Mouse (Mus musculus) G1E (cell line): ENCODE measurements around the gene Plbd2. TPM values are rescaled to one million over a fixed set of nuclear protein-coding genes. Genes with fewer than 3 reads are reported as not detected.

ENCODE experiments used
- ATAC-seq: 2 replicates; pipeline ENCODE4 v1.8.0; 2016; ENCODE audit warnings: mild to moderate bottlenecking; ENCODE audit not compliant: insufficient number of reproducible peaks, poor library complexity, low FRiP score, severe bottlenecking; ENCODE audit errors: extremely low read depth
- DNase-seq: peaks from one replicate; pipeline ENCODE4 v3.0.0; 2012; ENCODE audit warnings: low spot score
- H3K27me3 ChIP-seq: 2 replicates; pipeline ENCODE4 v1.6.1; 2012; ENCODE audit warnings: mild to moderate bottlenecking, low read length, inconsistent platforms; ENCODE audit not compliant: insufficient read depth
- H3K36me3 ChIP-seq: replicated peaks from 2 replicates; pipeline ENCODE3; 2012; ENCODE audit warnings: mild to moderate bottlenecking, inconsistent platforms
- H3K4me1 ChIP-seq: 2 replicates; pipeline ENCODE4 v1.6.1; 2012; ENCODE audit warnings: low read depth, low read length, inconsistent platforms, mixed read lengths; ENCODE audit not compliant: insufficient read depth
- H3K4me3 ChIP-seq: 2 replicates; pipeline ENCODE4 v1.5.1; 2012; ENCODE audit warnings: low read depth, mild to moderate bottlenecking, inconsistent platforms, low read length, moderate library complexity, mixed read lengths
- H3K9me3 ChIP-seq: replicated peaks from 2 replicates; pipeline ENCODE4 v1.6.1; 2012; ENCODE audit warnings: inconsistent platforms
- CTCF ChIP-seq: IDR thresholded peaks from 2 replicates; pipeline ENCODE4 v1.5.1; 2012; ENCODE audit warnings: low read depth, low read length, inconsistent platforms, mixed read lengths
- GATA1 ChIP-seq: IDR thresholded peaks from 2 replicates; pipeline ENCODE4 v1.6.1; 2012; ENCODE audit warnings: borderline replicate concordance, low read length, inconsistent platforms, mixed read lengths
- GATA2 ChIP-seq: IDR thresholded peaks from 2 replicates; pipeline ENCODE4 v1.6.1; 2012; ENCODE audit warnings: low read depth, low read length, inconsistent platforms, borderline replicate concordance
- POLR2AphosphoS5 ChIP-seq: IDR thresholded peaks from 2 replicates; pipeline ENCODE4 v1.6.1; 2012; ENCODE audit warnings: low read depth, low read length, inconsistent platforms; ENCODE audit not compliant: insufficient replicate concordance
- TAL1 ChIP-seq: conservative IDR thresholded peaks from 2 replicates; pipeline ENCODE4 v1.6.1; 2012; ENCODE audit warnings: low read depth, low read length, inconsistent platforms, mixed read lengths
- polyA plus RNA-seq: library from polyadenylated mRNA; stranded (reverse); fragments of >175 nt; gene quantifications from 2 replicates; pipeline ENCODE4 v1.2.3, GENCODE M21; 2012
- total RNA-seq, 2 experiments: library from RNA; stranded (forward) in 1 of 2; stranded (reverse) in 1 of 2; fragments of 200-1000 nt in 1 of 2; fragments of >200 nt in 1 of 2; fragmentation: Nextera tagmentation in 1 of 2; gene quantifications; 2 replicates each; pipeline ENCODE4 v1.2.3; 2014 to 2017

Plbd2 gene
- total and polyA plus RNA-seq, 3 experiments = 8.7 to 26.1 (median 13.2) TPM

- DNase-seq (no peak), ATAC-seq (peak; percentile 15; the same call in 1 of the 2 replicates)
- Histone ChIP-seq H3K4me1 (peaks cover 30% of the 10 kb centered on the region), H3K4me3 (no peak overlapping the region), H3K36me3 (peaks cover 1% of the 10 kb centered on the region), H3K27me3 (peaks cover 21% of the 10 kb centered on the region), H3K9me3 (no peaks in the 10 kb centered on the region)
- TF ChIP-seq POLR2AphosphoS5 = no peak
- no peak for TF ChIP-seq GATA2
- no peak for TF ChIP-seq CTCF
Observed at GRCm38 (mm10) chr5:120456253-120456652, 47.2 kb downstream of the Plbd2 start.

- Histone ChIP-seq H3K4me1 (peaks cover 30% of the 10 kb centered on the region), H3K4me3 (no peak overlapping the region), H3K36me3 (peaks cover 1% of the 10 kb centered on the region), H3K9me3 (no peaks in the 10 kb centered on the region), H3K27me3 (peaks cover 14% of the 10 kb centered on the region)
- TF ChIP-seq CTCF (no peak), GATA2 (no peak)
- DNase-seq = no peak
- ATAC-seq = no peak
Observed at GRCm38 (mm10) chr5:120454756-120455337, 48.6 kb downstream of the Plbd2 start.

GRCm38 (mm10) chr5:120447305-120447704, 56.1 kb downstream of the Plbd2 start:
- H3K27me3 ChIP-seq = peaks cover 5% of the 10 kb centered on the region
- DNase-seq (no peak), ATAC-seq (no peak)
- TF ChIP-seq GATA2 (no peak), POLR2AphosphoS5 (no peak), CTCF (no peak), GATA1 (no peak), TAL1 (no peak)
- H3K9me3 ChIP-seq = no peaks in the 10 kb centered on the region
- no peaks in the 10 kb centered on the region for H3K4me1 ChIP-seq
- no peak overlapping the region for H3K4me3 ChIP-seq
- no peaks in the 10 kb centered on the region for H3K36me3 ChIP-seq

- TF ChIP-seq CTCF (peak; percentile 47), GATA2 (no peak)
- Histone ChIP-seq H3K4me3 (no peak overlapping the region), H3K4me1 (no peaks in the 10 kb centered on the region), H3K9me3 (peaks cover 12% of the 10 kb centered on the region), H3K36me3 (no peaks in the 10 kb centered on the region), H3K27me3 (peaks cover 43% of the 10 kb centered on the region)
- DNase-seq (peak; percentile 58), ATAC-seq (no peak)
Observed at GRCm38 (mm10) chr5:120440733-120441132, 62.7 kb downstream of the Plbd2 start.

- ATAC-seq = no peak
- no peaks in the 10 kb centered on the region for H3K4me1 ChIP-seq
- H3K9me3 ChIP-seq = peaks cover 12% of the 10 kb centered on the region
- TF ChIP-seq CTCF = no peak
- no peak for TF ChIP-seq TAL1
- TF ChIP-seq POLR2AphosphoS5 = no peak
- no peak for TF ChIP-seq GATA1
- no peak for TF ChIP-seq GATA2
- peak overlapping the region; percentile 2; the same call in 1 of the 2 replicates for H3K4me3 ChIP-seq
- peaks cover 50% of the 10 kb centered on the region for H3K27me3 ChIP-seq
- DNase-seq = no peak
- H3K36me3 ChIP-seq = no peaks in the 10 kb centered on the region
Observed at GRCm38 (mm10) chr5:120439887-120440670, 63.3 kb downstream of the Plbd2 start.

- Histone ChIP-seq H3K36me3 (no peaks in the 10 kb centered on the region), H3K4me3 (no peak overlapping the region), H3K4me1 (no peaks in the 10 kb centered on the region), H3K9me3 (peaks cover 12% of the 10 kb centered on the region), H3K27me3 (peaks cover 54% of the 10 kb centered on the region)
- ATAC-seq (no peak), DNase-seq (no peak)
- TF ChIP-seq POLR2AphosphoS5 (no peak), GATA2 (no peak), GATA1 (no peak), CTCF (no peak), TAL1 (no peak)
Observed at GRCm38 (mm10) chr5:120438991-120439710, 64.3 kb downstream of the Plbd2 start.
